Mouse (Mus musculus) brain, adult 2 months (tissue): ENCODE measurements around the gene Oxct2b.
"Not testable (repeated sequence)": the region's sequence is repeated elsewhere in the genome, so short reads cannot be mapped to it uniquely, and the experiment has no call there.

Experiments used
- DNase-seq: peaks from one replicate; pipeline ENCODE4 v3.0.0; 2011; ENCODE audit warnings: low read depth, low spot score

The Oxct2b gene

GRCm38 (mm10) chr4:123112216-123112764, 3.8 kb upstream of the Oxct2b start:
- DNase-seq, result no peak

DNA sequence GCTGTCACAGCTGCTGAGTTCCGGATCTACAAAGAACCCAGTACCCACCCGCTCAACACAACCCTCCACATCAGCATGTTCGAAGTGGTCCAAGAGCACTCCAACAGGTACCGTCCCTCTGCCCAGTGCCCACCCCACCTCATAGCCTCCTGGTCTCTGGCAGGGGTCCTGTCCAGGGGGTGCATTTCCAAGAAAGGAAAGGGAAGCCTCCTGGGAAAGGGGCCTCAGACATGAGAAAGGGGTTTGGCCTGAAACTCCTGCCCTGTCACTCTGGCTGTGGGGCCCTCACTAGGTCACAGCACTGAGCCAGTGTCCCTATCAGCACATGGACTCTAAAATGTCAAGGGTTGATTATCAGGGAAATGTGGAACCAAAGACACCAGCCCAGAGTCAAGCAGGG, 1.4 kb upstream of the Oxct2b start:
- DNase-seq, result not testable (repeated sequence)

DNA sequence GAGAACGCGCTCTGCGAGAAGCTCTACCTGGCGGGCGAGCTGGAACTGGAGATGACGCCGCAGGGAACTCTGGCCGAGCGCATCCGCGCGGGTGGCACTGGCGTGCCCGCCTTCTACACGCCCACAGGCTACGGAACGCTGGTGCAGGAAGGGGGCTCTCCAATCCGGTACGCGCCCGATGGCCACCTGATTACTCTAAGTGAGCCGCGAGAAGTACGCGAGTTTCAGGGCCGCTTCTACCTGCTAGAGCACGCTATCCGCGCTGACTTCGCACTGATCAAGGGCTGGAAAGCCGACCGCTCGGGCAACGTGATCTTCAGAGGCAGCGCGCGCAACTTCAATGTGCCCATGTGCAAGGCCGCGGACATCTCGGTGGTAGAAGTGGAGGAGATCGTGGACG, 574 bp downstream of the Oxct2b start:
- peak; percentile 49 for DNase-seq

GRCm38 (mm10) chr4:123121286-123121685, 5.2 kb downstream of the Oxct2b start:
- no peak for DNase-seq

- peak; percentile 45 for DNase-seq
These were observed 10.6 kb downstream of the Oxct2b start for GRCm38 (mm10) chr4:123126626-123127025.

GRCm38 (mm10) chr4:123127051-123127450, 11.0 kb downstream of the Oxct2b start:
- DNase-seq, result peak; percentile 42

GRCm38 (mm10) chr4:123137551-123137950, 21.5 kb downstream of the Oxct2b start:
- DNase-seq, result no peak

- DNase-seq, result peak; percentile 94
These were observed 23.6 kb downstream of the Oxct2b start, which contains the start of gene Ppie for GRCm38 (mm10) chr4:123139513-123140154. Gene Ppie (minus strand): TSS chr4:123139951.

DNA sequence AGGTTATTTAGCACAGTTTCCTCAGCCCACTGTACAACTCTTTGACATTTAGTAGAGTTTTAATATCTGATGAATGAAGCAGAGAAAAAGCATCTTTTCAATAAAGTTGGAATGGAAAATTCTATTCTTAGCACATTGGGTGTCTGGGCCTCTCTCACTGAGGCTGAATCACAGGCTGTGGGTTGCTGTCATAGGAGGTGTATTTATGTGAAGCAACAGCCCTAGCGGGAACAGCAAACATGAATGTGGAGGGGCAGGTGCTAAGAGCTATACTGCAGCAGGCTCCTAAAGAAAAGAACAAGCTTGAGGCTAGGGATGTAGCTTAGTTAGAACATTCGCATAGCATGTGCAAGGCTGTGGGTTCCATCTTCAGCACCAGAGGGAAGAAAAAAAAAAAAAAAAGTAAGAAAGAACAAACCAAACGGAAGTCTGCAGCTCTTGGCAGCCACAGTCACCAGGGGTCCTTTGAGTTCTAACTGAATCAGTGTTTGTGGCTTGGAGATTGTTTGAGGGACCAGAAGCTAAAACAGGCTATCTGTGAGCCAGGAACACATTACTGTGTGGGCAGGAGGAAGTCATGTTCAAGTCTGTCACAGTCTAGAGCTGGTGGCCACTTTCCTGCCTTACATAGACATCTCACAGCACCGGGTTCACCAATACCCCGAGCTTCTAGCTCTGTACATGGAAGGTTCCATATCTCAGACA, 31.5 kb downstream of the Oxct2b start:
- peak; percentile 90 for DNase-seq

GRCm38 (mm10) chr4:123152003-123152402, 35.9 kb downstream of the Oxct2b start:
- DNase-seq, result no peak

DNA sequence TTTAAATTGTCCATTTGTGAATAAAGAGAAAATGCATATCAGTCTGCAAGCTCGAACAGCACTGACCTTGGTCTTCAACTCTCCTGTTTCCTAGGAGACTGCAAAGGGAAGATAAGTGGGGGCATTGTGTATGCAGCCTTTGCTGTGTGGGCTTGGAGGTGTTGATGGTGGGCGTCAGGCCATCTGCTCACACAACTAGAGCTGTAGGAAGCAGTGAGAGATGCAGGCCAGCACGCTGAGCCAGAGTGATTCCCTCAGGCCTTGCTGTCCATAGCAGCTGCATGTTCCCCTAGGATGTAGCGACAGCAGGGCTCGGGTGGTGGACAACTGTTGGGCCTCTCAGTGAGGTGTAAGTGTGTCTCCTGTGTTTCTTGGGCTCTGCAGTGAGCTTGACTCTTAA, 36.9 kb downstream of the Oxct2b start:
- DNase-seq, result peak; percentile 92

DNA sequence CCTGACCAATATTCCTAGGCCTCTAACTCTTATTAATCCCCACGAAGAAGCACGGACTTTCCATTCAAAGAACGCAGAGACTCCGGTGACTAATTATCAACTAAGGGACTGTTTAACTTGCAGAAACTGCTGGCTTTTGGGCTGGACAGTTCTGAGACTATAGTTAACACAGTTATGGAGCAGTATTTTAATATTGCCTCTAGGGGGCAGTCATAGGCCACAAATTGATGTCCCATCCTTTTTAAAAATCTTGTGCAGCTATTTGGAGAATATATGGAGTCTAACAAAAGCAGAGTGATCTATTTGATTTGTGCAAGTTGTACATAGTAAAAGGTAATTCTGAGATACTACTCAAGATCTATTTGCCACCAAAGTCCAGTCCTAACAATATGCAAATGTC, 38.9 kb downstream of the Oxct2b start:
- DNase-seq, result peak; percentile 72

DNA sequence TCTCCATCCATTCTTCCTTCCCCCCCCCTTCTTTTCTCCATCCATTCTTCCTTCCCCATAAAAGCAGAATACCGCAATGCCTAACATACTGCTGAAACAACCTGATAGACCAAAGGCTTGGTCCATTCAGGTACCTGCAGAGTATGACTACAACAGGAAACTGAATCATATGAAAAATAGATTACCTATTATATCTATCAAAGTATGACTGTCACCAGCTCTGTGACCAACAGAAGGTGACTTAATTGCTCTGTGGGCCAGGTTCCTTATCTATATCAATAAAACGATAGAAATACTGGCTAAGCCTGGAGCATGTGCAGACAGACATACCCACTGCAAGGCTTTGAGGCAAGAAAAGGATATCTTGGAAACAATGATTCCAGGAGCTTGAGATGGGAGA, 39.4 kb downstream of the Oxct2b start:
- no peak for DNase-seq

DNA sequence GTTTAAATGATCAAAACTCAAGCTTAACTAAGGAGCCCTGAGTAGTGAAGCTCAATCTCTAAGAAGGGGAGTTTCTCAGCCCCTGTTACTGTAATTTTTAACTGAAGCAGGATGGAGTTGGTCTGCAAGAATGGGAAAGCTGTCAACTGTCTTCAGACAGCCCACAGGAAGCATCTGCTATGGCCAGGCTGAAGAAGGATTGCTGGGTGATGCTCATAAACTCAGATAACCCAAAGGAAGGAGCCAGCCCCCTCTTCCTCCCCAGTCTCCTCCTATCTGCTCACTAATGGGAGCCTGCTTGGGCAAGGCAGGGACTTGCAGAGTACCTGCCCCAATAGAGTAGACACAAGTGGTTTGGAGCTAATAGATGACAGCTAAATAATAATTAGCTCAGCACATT, 39.8 kb downstream of the Oxct2b start:
- peak; percentile 15 for DNase-seq

GRCm38 (mm10) chr4:123160571-123160970, 44.5 kb downstream of the Oxct2b start:
- no peak for DNase-seq

- not testable (repeated sequence) for DNase-seq
These were observed 45.2 kb downstream of the Oxct2b start for GRCm38 (mm10) chr4:123161251-123161650.

DNA sequence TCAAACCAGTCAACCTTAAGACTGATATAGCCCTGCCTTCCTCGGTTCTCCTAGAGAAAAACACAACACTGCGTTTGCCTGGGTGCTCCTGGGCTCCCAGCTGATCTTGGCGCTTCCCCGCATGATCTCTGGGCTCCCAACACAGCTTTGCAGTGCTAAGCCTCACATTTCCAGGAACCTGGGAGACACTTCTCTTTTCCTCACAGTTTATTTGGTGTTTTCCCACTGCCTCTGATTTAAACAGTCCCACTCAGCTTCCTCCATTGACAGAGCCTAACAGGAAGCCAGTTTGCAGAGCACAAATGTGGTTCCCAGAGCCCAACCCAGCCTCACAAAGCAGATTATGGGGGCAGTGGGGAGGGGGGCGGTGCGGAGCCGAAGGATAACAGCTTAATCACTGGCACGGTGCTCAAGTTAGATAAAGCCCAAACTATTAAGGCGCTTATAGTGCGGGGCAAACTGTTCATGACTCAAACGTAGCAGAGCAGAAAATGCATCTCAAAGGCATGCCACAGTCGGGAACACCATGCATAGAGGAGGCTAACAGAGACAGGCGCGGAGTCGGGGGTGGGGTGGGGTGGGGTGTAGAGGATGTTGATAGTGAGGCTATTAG, 46.3 kb downstream of the Oxct2b start:
- DNase-seq, result peak; percentile 70

DNA sequence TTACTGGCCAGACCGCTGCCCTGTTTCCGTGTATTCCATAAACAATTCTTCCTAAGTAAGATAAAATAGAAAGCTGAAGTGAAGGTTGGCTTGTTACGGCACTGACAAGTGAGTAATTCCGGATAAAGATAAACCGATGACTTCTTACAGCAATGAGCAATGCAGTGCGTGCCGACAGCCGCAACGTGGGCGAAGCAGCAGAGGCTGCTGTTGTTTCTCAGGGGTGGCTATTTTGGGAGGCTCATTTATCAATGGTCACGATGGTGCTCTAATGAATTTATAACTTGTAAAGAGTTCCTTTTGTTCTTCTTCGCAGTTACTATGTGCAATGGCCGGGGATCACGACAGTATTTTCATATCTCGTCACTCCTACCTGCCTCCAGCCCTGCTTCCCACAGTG, 48.1 kb downstream of the Oxct2b start:
- peak; percentile 86 for DNase-seq
